Mouse (Mus musculus): ENCODE results near the gene Mpi.
A peak's percentile ranks its signal among the peaks of the same experiment; 100 is the strongest.

- no peak for TF ChIP-seq POLR2A (IDR thresholded peaks at IDR 0.05; ENCODE audit: extremely low read depth, insufficient read depth, low read length)
- TF ChIP-seq CTCF (IDR thresholded peaks at IDR 0.05; ENCODE audit: extremely low read depth, insufficient read depth, low read length), result peak; percentile 82
Observed at GRCm38 (mm10) chr9:57517113-57517512, 35.5 kb downstream of the Mpi start.

Data from cortical plate, adult 2 months (tissue).